Mouse (Mus musculus) testis, postnatal 14 days (tissue): ENCODE measurements around the gene Dact2.
A peak's percentile ranks its signal among the peaks of the same experiment; 100 is the strongest.

Source experiments
- DNase-seq: peaks from one replicate; pipeline ENCODE4 v3.0.0; 2021; ENCODE audit warnings: low spot score

Dact2 gene

GRCm38 (mm10) chr17:14212796-14213195 is 8.7 kb upstream of the Dact2 start:
- no peak for DNase-seq

- no peak for DNase-seq
Observed at GRCm38 (mm10) chr17:14207093-14207561, 3.0 kb upstream of the Dact2 start.

GRCm38 (mm10) chr17:14206062-14206461 is 2.0 kb upstream of the Dact2 start:
- DNase-seq = peak; percentile 53

- DNase-seq = no peak
Observed at GRCm38 (mm10) chr17:14205236-14205635, 1.1 kb upstream of the Dact2 start.

GRCm38 (mm10) chr17:14203121-14203941 is 773 bp downstream of the Dact2 start:
- DNase-seq = peak; percentile 31

GRCm38 (mm10) chr17:14202291-14203030 is 1.6 kb downstream of the Dact2 start:
- peak; percentile 42 for DNase-seq

GRCm38 (mm10) chr17:14201281-14201787 is 2.8 kb downstream of the Dact2 start:
- peak; percentile 89 for DNase-seq

- peak; percentile 62 for DNase-seq
Observed at GRCm38 (mm10) chr17:14200206-14200605, 3.9 kb downstream of the Dact2 start.

GRCm38 (mm10) chr17:14199621-14200020 is 4.5 kb downstream of the Dact2 start:
- DNase-seq = no peak

- no peak for DNase-seq
Observed at GRCm38 (mm10) chr17:14192924-14193323, 11.2 kb downstream of the Dact2 start.

GRCm38 (mm10) chr17:14192432-14192831 is 11.7 kb downstream of the Dact2 start:
- no peak for DNase-seq

- DNase-seq = no peak
Observed at GRCm38 (mm10) chr17:14188455-14188854, 15.6 kb downstream of the Dact2 start.

- no peak for DNase-seq
Observed at GRCm38 (mm10) chr17:14187096-14187495, 17.0 kb downstream of the Dact2 start.

- DNase-seq = no peak
Observed at GRCm38 (mm10) chr17:14186176-14186575, 17.9 kb downstream of the Dact2 start.

GRCm38 (mm10) chr17:14184192-14184814 is 19.8 kb downstream of the Dact2 start:
- no peak for DNase-seq

- DNase-seq = no peak
Observed at GRCm38 (mm10) chr17:14183717-14184116, 20.4 kb downstream of the Dact2 start.

GRCm38 (mm10) chr17:14182860-14183259 is 21.2 kb downstream of the Dact2 start:
- no peak for DNase-seq

GRCm38 (mm10) chr17:14178911-14179310 is 25.2 kb downstream of the Dact2 start:
- DNase-seq = no peak

GRCm38 (mm10) chr17:14178475-14178874 is 25.6 kb downstream of the Dact2 start:
- no peak for DNase-seq

GRCm38 (mm10) chr17:14178049-14178448 is 26.1 kb downstream of the Dact2 start:
- DNase-seq = no peak

GRCm38 (mm10) chr17:14177018-14177417 is 27.1 kb downstream of the Dact2 start:
- DNase-seq = no peak

GRCm38 (mm10) chr17:14175704-14176103 is 28.4 kb downstream of the Dact2 start:
- DNase-seq = no peak
